Mouse (Mus musculus) CD4-positive, CD25-positive, alpha-beta regulatory T cell, adult 2 months (primary cell): ENCODE data around the gene A830031A19Rik.

Source experiments
- DNase-seq: peaks from one replicate; pipeline ENCODE4 v3.0.0-alpha.2; 2012; ENCODE audit warnings: low read depth, low spot score

A830031A19Rik gene

DNA sequence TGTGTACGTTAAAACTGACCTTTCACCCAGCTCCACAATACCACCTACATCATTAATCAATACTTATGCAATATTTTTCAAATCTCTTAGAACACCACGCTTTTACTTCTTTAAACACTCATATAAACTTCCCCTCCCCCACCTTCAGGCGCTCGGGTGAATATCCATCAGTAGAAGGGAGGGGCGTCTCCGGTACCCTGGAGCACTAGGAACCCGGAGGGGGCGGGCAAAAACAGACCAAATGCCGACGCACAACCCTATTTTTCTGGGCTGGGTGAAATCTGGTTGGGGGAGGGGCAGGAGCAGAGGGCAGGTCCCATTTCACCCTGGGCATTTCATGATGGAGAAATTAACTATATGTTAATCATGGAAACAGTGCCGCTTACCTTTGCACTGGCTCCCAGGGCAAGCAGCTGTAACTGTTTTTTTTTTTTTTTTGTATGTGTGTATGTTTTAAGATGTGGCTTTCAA lies at the start of gene A830031A19Rik:
A830031A19Rik (minus strand) TSS at position 421 of the 471 bp plus-strand sequence.
- DNase-seq, result peak; percentile 16

DNA sequence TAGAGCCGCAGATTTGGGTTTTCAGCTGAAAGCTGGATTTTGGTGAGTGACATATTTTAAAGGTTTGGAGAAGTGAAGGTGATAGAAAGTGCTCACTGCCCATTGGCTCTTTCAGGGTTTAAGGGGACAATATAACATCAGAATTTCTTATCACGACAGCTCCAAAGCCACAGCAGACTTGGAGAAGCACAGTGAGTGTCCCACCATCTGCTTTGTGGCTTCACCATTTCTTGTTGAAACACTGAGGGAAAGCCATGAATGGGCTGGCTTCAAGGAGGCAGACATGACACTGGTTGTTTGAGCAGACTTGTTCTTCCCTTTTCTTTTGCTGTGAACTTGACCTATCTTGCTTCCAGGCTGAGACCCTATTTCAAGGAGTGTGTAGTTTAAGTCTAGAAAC lies 49.1 kb upstream of the A830031A19Rik start:
- no peak for DNase-seq

DNA sequence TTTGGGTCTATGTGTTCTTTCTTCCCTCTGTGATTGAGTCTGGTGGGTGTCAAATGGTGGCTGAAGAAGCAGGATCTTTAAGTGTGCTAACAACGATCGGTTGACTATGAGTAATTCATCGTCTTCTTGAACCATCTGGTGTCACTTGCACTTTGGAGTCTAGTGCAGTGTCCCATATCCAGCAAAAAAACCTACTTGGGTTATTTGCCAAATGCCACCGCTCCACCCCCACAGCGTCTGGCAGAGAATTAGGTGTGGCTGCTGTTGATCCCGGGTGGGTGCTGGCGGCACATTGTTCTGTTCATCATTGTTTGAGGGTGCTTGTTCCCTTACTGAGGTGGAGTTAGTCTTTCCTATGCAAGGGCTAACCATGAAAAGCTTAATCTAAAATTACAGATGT lies 48.0 kb upstream of the A830031A19Rik start:
- no peak for DNase-seq

DNA sequence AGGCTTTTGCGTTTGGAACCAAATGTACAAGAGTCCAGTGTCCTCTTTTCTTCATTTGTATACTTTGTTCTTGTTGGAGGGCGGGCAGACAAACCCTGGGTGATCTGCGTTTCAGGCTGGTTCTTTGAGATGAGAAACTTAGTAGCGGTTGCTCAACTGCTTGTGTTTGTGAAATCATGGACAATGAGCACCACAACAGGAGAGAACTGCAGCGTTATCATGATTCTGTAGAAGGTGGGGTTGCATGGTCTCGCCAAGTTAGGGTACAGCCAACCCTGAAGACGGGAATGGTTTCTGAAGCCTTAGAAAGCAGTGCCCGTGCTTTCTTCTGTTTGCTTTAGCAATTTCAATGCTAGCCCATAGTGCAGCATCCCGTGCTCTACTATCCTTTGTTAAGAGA lies 46.3 kb upstream of the A830031A19Rik start:
- no peak for DNase-seq

DNA sequence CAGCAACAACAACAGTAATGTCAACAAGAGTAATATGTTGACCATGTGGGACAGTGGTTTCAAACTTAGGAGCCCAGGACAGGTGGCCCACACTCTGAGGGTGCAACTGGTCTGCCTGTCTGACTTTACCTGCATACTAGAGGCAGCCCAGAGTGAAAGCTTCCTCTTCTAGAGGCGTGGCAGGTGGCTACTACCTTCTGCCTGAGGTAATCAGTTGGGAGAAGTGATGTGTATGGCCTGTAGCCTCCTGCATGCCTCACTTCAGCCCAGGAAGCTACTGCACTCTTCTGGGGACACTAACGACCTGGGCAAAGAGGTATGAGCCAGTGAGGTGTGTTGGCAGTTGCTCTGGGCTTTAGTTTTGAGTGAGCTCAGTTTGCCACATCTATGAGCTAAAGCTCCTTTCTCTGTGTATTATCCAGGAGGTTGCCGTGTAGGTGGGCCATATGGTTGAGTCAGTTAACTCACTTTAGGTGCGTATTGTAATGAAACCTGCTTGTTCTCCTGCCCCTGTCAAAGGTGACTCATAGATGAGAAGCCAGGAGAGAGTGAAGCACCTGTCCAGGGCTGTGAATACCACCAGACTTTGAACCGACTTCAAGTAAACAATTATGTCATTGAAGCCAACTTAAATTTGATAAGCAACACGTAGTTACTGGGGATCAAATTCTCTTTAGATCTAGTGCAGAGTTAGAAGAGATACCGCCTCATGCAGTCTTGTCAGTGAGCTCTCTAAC lies 41.9 kb upstream of the A830031A19Rik start:
- no peak for DNase-seq

DNA sequence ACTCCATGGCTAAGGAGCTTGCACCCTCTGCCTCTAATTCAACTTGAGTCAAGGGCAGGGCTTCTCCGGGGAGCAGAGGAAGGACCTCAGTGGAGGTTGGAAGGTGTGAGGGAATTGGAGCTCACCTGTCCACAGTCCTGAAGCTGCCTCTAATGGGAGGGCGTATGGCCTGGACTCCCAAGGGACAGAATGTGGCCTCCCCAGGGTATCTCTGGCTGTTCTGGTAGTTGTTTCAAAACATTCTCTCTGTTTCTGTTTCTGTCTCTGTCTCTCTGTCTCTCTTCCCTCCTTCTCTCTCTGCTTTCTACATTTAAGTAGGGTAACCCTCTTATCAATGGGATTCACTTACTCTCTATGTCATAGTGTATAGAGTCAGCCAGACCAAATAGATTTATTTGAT lies 41.2 kb upstream of the A830031A19Rik start:
- no peak for DNase-seq

DNA sequence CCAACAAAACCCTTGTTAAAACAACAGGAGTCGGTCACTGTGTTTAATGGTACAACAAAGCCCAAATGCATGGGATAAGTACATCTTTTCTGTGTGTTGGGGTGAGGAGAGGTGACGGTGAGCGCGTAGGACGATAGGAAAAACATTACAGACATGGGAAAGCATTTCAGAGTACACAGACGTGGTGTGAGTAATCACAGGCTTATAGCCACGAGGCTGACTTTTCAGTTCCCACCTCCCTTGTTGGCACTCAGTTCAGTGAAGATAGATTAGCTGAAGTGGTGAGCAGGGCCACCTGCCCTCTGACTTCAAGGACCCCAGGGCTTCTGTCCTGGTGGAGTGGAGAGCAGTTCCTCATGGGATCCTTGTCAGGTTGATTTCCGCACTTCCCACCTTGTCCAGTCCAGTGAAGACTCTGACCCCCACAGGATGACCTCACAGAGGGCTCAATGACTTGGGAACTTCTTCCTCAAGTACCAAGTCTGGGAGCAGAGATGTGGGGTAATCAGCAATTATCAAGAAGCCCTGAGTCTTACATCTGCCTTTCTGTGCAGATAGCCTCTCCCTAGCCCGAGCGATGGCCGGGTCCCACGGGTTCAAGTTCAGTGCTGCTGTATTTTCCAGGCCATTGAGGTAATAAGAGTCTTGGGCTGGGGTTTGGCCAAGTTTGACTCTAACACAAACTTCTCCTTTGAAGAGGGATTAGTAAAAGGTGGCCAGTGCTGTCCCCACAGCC lies 40.3 kb upstream of the A830031A19Rik start:
- no peak for DNase-seq

DNA sequence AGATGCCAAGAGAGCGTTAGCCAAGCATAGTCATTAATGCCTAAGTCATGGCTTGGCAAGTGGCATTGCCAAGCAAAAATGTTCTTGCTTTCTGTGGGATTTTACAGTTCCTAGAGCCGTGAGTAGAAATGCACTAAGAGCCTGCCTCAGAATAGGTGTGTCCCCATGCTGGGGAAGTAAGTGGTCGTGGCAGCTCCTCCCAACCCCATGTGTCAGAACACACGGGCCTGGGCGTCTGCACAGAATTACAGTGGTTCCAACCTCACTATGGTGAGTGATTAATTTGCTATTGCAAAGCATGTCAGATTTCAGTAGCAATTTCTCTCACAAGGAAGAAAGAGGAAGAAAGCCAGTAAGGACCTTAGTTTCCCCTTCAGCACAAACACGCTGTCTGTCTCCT lies 36.9 kb upstream of the A830031A19Rik start:
- DNase-seq, result no peak

DNA sequence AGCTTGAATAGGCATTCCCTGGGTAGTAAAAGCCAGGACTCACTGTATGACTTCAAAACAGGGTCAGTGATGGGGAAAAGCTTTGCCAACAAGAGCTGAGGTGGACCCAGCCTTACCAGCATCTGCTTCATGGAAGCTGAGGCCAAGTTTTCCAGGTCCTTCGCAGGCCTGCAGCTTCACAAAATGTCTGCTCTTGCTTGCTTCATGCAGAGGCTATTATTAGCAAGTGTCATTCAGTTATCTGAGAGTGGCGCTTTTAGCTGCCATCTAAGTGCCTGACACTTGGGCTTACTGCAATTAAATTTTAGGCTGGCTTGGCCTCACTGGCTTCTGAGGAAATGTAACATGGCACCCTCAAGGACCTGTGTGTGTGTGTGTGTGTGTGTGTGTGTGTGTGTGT lies 35.3 kb upstream of the A830031A19Rik start:
- no peak for DNase-seq

DNA sequence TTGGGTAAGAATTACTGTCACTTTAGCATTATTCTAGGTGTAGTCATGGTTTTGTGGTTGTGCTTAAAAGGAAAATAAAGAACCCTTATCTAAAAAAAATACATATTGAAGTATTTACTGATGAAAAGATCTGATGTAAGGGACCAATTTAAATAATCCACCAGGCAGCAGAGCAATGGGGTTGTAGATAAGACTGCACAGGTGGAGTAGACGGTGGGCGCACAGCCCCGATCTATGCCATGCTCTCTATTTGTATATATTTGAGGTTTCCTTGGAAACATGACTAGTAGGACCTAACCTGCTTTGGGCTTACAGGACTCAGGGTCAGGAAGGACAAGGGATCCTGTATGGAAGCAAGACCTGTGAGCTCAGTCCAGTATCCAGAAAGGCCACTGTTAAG lies 34.5 kb upstream of the A830031A19Rik start:
- no peak for DNase-seq

DNA sequence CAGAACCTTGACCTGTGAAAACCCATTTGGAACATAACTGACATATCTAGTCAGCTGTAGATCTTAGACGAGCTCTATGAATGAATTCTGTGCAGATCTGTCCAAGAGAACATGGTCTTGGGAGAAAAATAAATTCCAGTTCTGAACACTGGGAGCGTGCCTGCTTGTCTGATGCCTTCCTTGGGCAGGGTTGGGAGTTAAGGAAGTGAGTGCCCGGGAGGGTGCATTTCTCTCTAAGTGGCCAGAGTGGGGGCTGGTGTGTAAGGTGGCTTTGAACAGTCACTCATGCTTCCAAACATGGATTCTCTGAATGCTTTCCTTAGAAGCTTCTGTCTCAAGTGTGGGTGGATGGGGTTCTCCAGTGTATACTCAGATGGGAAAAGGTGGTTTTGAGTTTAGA lies 34.1 kb upstream of the A830031A19Rik start:
- DNase-seq, result no peak

DNA sequence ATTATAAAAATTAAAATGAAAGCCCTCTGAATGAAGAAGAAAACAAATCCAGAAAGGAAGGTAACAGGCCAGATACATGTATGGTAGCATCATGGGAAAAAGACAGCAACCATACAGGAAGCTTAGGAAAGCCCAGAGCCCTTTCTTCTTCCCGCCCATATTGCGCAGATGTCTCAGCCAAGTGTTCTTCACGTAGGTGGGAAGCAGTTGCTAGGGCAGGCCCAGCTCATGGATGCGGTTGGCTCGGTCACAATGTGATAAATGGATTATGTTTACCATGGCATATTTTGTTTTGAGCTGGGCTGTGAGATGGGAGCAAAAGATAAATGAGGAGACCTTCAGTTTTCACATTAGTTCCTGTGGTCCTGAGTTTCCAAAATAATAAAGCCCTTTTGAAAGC lies 32.6 kb upstream of the A830031A19Rik start:
- DNase-seq, result no peak

DNA sequence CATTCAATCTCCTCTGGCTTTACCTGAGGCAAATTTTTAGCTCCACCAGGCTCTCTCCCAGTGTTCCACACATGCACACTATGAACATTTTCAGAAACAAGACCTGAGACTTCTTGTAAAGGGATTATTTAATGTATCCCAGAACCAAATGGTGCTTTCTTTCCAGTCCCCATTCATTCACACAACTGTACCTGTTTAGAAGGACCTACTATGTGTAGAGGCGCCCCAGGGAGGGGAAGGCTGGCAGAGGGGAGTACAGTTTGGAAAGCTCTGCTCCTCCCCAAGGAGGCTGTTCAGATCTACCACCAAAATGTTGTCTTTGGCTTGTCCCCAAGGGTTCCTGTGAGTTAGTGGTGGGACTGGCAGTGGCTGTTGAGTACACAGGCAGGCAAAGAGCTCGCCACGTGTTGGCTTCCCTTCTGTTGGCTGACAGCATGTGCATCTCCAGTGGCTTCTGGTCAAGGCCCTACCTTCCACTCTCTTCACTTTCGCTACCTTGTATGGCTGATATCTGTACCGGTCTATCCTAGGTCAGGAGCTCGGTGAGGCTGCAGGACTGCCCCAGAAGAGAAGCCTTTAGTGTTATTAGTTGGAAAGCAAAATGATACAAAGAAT lies 28.4 kb upstream of the A830031A19Rik start:
- no peak for DNase-seq

DNA sequence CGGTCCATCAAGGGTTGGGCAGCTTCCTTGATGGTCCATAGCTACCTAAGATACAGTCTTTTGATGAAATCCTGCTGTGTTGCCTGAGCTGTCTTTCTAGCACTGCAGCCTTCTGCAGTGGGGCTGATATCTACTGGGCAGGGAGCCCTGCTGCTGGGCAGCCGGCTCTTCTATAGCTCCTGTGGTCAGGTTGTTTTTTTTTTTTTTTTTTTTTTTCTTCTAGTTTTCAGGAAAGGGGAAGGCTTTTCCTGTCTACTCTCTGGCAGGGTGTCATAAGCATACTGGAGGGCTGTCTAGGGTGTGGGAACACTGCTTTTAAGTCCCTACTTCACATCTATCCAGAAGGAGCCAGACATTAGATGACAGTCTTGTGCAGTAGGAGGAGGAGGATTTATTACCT lies 27.5 kb upstream of the A830031A19Rik start:
- no peak for DNase-seq

DNA sequence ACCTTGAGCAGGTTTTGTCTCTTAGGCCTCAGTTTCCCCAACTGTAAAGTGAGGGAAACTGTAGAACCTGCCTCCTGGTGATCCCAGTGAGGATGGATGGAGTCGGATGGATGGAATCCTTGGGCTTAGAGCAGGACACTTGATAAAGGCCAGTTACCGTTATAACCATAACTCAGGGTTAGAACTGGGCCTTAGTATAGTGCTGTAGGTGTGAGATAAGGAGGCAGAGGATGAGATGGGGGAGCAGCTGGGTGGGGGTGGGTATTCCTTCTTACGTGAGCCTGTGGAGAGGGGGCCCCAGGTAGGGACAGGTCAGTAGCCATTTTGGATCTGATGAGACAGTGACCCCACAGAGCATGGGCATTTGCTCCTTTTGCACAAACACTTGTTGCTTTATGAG lies 26.8 kb upstream of the A830031A19Rik start:
- no peak for DNase-seq

DNA sequence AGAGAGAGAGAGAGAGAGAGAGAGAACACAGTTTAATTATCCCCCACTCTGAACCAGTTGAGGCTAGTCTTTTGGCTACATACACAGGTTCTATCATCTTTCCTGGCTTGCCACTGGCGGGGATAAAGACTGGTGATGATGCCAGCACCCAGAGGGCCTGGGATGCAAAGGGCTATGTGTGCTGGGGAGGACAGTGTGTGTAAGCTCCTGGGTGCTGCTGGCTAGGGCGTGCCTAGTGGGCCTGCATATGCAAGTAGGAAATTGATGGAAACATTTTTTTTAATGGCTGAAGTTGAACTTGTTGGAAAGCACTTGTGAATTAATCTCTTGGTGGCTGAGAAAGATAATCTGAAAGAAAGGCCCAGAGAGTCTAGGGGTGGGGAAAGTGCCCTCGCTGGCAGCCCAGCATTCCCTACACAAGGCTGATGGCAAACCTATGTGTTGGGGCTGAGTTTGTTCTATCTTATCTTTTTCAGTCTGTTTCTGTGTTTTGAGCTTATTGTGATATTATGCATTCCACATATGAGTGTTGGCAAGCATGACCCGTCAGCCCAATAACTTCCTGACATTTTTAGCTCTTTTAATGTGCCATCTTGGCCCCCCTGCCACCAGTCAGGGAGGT lies 25.7 kb upstream of the A830031A19Rik start:
- DNase-seq, result no peak

DNA sequence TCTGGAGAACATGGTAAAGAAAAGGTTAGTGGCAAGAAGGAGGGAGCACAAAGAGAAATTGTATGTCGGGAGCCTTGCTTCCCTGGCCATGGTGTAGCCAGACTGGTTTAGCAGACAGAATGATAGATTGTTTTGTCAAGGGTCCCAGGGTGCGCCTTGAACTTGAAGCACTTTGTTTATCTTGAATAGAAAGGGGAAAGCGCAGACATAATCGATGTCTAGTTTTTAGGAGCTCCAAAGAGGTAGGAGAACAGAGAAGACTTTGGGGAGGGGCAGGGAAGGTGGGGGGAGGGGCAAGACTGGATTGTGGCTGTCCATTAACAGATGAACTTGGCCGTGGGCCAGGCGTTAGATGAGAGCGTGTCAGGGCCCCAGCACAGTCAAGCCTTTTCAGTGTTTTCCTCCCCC lies 25.0 kb upstream of the A830031A19Rik start:
- DNase-seq, result no peak

DNA sequence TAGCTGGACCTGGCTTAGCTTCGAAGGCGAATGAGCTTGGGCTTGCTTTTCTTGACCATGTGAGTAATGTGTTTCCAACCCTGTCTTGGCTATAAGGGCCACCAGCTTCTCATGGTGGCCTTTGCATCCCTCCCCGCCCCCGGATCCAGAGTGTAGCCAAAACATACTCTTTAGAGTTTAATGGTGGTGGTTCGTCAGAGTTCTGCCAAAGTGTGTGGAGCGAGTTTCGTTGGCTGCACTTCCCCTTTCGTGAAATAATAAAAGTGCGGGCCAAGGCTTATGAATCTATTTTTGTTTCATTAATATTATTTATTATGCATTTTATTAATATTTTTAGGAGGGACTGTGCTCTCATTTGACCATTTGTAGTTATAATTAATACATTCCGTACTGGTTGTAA lies 24.4 kb upstream of the A830031A19Rik start:
- no peak for DNase-seq

DNA sequence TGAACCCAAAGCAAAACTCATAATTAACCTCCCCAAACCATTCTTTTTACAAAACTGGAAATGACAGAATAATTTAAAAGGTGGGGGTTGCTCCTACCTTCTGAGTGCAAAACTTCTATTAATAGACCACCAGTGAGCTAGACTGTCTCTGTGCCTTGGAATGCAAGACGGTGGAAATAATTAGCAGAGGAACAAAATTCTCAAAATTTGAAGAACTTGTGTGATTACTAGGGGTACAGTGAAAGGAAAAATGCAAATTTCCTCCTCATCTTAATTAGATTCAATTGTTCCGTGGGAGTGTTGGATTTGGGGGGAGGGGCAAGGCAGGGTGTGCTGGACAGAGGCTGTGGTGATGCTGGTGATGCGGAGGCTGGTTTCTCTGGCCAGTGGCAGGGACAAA lies 23.8 kb upstream of the A830031A19Rik start:
- no peak for DNase-seq

DNA sequence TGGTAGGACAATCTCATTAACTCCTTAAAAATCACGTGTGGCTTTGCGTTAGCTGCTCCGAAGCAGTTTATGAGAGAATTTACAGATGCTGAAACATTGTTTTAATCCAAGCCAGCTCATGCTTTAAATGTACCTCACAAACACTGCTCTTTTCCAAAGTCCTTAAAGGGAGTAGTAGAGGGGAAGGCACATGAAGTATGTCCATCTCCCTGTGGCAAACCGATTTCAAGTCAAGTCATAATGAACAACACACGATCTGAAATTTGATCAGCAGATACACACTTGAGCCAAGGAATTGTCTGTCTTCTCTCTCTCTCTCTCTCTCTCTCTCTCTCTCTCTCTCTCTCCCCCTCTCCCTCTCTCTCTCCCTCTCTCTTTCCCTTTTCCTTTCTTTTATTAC lies 23.2 kb upstream of the A830031A19Rik start:
- DNase-seq, result no peak

DNA sequence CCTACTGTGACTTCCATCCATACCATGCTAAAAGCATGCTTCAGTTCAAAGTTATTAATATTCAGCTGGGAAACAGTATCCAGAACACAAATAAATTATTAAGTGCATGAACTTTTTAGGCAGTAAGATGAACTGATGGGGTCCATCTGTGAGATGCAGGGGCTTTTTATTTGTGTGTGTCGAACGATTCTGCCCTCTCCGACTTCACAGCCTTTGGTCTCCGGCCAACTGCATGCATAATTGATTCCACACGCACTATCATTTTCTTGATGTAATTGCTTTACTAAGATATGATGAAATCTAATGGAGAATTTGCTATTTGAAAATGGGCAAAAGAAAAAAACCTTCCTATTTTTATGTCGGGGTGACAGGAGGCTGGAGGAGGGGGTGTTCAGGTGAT lies 22.2 kb upstream of the A830031A19Rik start:
- DNase-seq, result no peak

DNA sequence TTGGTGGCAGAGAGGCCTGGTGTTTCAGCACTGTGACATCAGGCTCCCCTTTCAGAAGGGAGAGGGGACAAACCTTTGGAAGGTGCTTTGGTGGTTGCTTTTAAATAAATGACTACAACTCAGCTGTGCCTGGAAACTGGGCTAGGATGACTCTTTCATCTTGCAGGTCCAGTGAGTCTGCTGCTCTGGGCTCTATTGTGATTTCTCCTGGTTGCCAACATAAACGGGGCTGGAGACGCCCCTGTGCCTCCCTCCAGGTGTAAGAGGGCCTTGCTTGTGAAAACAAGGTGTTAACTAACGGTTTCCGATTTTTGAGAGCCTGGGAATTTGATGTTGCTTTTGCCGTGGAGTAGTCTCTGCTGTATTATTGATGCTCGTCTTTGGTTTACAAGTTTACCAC lies 21.6 kb upstream of the A830031A19Rik start:
- no peak for DNase-seq
